Mouse (Mus musculus) heart, postnatal 0 days (tissue): ENCODE results near the gene Ust.

Source experiments
- CTCF ChIP-seq: IDR thresholded peaks from 2 replicates; pipeline ENCODE4 v1.5.1; 2016; ENCODE audit warnings: antibody characterized with exemption, control low read depth, low read depth
- EP300 ChIP-seq: IDR thresholded peaks from 2 replicates; pipeline ENCODE4 v1.6.1; 2016; ENCODE audit warnings: antibody characterized with exemption, low read depth

GRCm38 (mm10) chr10:8353534-8353933, 165.1 kb downstream of the Ust start:
- TF ChIP-seq CTCF, result no peak
- TF ChIP-seq EP300, result no peak
